Mouse (Mus musculus): Measurements from ENCODE around the gene Fap.

DNA sequence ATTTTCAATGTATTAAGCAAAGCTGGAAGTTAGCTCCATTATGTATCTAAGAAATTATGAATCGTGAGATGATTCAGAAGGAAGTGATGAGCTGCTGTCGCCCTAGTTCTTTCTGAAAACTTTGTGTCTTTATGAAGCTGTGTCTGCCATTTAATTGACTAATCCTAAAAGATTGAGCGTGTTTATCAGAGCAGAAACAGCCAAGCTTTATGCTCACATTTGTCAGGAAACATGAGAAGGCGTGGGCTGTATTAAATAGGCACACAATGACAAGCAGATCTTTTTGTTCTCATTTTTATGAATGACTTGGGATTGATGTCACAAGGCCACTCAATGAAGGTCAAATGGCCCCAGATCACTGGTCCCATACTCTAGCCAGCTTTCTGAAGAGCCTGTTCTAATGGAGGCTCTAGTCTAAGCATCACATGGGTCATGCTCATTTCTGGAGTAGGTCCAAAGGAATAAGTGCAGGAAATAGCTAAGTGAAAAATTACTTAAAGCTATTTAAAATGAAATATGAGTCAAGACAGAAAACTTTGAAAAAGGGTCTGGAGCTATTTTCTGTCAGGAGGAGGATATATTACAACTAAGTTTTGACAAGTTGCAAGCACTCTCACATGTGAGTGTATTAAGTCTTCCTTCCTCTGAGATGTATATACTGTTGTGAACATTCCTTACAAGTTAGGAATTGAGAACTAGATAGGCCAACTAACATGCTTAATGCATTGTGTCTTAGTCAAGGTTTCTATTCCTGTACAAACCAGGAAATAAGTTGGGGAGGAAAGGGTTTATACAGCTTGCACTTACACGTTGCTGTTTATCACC is 11.0 kb downstream of the Fap start:
- TF ChIP-seq MAX (IDR thresholded peaks at IDR 0.05; ENCODE audit: low read depth) (no peak), POLR2A (IDR thresholded peaks at IDR 0.05; ENCODE audit: insufficient read length, low read depth) (no peak), USF1 (IDR thresholded peaks at IDR 0.05; ENCODE audit: low read depth) (no peak), CEBPB (IDR thresholded peaks at IDR 0.05; ENCODE audit: insufficient read depth, poor library complexity, severe bottlenecking) (no peak), MYOG (IDR thresholded peaks at IDR 0.05; ENCODE audit: control insufficient read depth in 1 of 3, insufficient read depth in 1 of 3, insufficient read length in 2 of 3, low read depth in 2 of 3) (no peak), POLR2AphosphoS2 (IDR thresholded peaks at IDR 0.05; ENCODE audit: insufficient read length, low read depth) (no peak), TCF12 (IDR thresholded peaks at IDR 0.05; ENCODE audit: insufficient read depth, poor library complexity, severe bottlenecking) (no peak), SRF (IDR thresholded peaks at IDR 0.05; ENCODE audit: control insufficient read depth, insufficient read length, low read depth) (no peak), TCF3 (IDR thresholded peaks at IDR 0.05; ENCODE audit: insufficient read length, low read depth) (no peak), E2F4 (IDR thresholded peaks at IDR 0.05; ENCODE audit: insufficient read depth) (no peak), REST (IDR thresholded peaks at IDR 0.05; ENCODE audit: insufficient read depth, insufficient read length) (no peak), MYOD1 (IDR thresholded peaks at IDR 0.05; ENCODE audit: control insufficient read depth in 1 of 3, insufficient read length in 2 of 3, low read depth in 2 of 3) (no peak)

Data from myocyte (in vitro differentiated cells).